Mouse (Mus musculus): Measurements from ENCODE around the gene Fbxw10.

GRCm38 (mm10) chr11:62821893-62822292, 25.0 kb upstream of the Fbxw10 start:
- TF ChIP-seq TAL1 (IDR thresholded peaks at IDR 0.05; ENCODE audit: low read length) (no peak), GATA1 (IDR thresholded peaks at IDR 0.05; ENCODE audit: low read length) (no peak)

All from erythroblast, embryonic 14.5 days (primary cell).